Mouse (Mus musculus): Measurements from ENCODE around the gene Barx2. TPM values are rescaled to one million over a fixed set of nuclear protein-coding genes. Genes with fewer than 3 reads are reported as not detected.

Barx2 gene
- polyA plus RNA-seq, 1 experiment, result 0.14 TPM

GRCm38 (mm10) chr9:31850706-31851105 lies 62.6 kb downstream of the Barx2 start:
- no peaks in the 10 kb centered on the region for H3K36me3 ChIP-seq (ENCODE audit: control insufficient read depth, insufficient read depth, low read length)
- TF ChIP-seq POLR2A (IDR thresholded peaks at IDR 0.05; ENCODE audit: control insufficient read depth, low read depth, low read length), result no peak
- TF ChIP-seq CTCF (IDR thresholded peaks at IDR 0.05; ENCODE audit: control insufficient read depth, insufficient read depth, insufficient replicate concordance, low read depth, low read length), result no peak
- no peak overlapping the region for H3K4me3 ChIP-seq (ENCODE audit: control insufficient read depth, low read depth, low read length)
- H3K27ac ChIP-seq (ENCODE audit: control insufficient read depth, insufficient read depth, low read depth, low read length), result no peak overlapping the region
- no peaks in the 10 kb centered on the region for H3K27me3 ChIP-seq (ENCODE audit: control insufficient read depth, insufficient read depth, low read length)
- no peaks in the 10 kb centered on the region for H3K4me1 ChIP-seq (ENCODE audit: control insufficient read depth, insufficient read depth, low read length)

- H3K36me3 ChIP-seq (ENCODE audit: control insufficient read depth, insufficient read depth, low read length), result no peaks in the 10 kb centered on the region
- no peak overlapping the region for H3K27ac ChIP-seq (ENCODE audit: control insufficient read depth, insufficient read depth, low read depth, low read length)
- no peak for TF ChIP-seq CTCF (IDR thresholded peaks at IDR 0.05; ENCODE audit: control insufficient read depth, insufficient read depth, insufficient replicate concordance, low read depth, low read length)
- TF ChIP-seq POLR2A (IDR thresholded peaks at IDR 0.05; ENCODE audit: control insufficient read depth, low read depth, low read length), result no peak
- H3K27me3 ChIP-seq (ENCODE audit: control insufficient read depth, insufficient read depth, low read length), result no peaks in the 10 kb centered on the region
- H3K4me1 ChIP-seq (ENCODE audit: control insufficient read depth, insufficient read depth, low read length), result no peaks in the 10 kb centered on the region
- no peak overlapping the region for H3K4me3 ChIP-seq (ENCODE audit: control insufficient read depth, low read depth, low read length)
Observed at GRCm38 (mm10) chr9:31849387-31849786, 63.9 kb downstream of the Barx2 start.

GRCm38 (mm10) chr9:31844614-31845013 lies 68.6 kb downstream of the Barx2 start:
- TF ChIP-seq POLR2A (IDR thresholded peaks at IDR 0.05; ENCODE audit: control insufficient read depth, low read depth, low read length) (no peak), CTCF (IDR thresholded peaks at IDR 0.05; ENCODE audit: control insufficient read depth, insufficient read depth, insufficient replicate concordance, low read depth, low read length) (no peak)
- no peak overlapping the region for H3K27ac ChIP-seq (ENCODE audit: control insufficient read depth, insufficient read depth, low read depth, low read length)
- no peak overlapping the region for H3K4me3 ChIP-seq (ENCODE audit: control insufficient read depth, low read depth, low read length)
- no peaks in the 10 kb centered on the region for H3K27me3 ChIP-seq (ENCODE audit: control insufficient read depth, insufficient read depth, low read length)
- H3K4me1 ChIP-seq (ENCODE audit: control insufficient read depth, insufficient read depth, low read length), result no peaks in the 10 kb centered on the region
- no peaks in the 10 kb centered on the region for H3K36me3 ChIP-seq (ENCODE audit: control insufficient read depth, insufficient read depth, low read length)

GRCm38 (mm10) chr9:31841108-31841815 lies 72.0 kb downstream of the Barx2 start:
- H3K4me3 ChIP-seq (ENCODE audit: control insufficient read depth, low read depth, low read length), result no peak overlapping the region
- TF ChIP-seq POLR2A (IDR thresholded peaks at IDR 0.05; ENCODE audit: control insufficient read depth, low read depth, low read length), result no peak
- no peak for TF ChIP-seq CTCF (IDR thresholded peaks at IDR 0.05; ENCODE audit: control insufficient read depth, insufficient read depth, insufficient replicate concordance, low read depth, low read length)
- no peaks in the 10 kb centered on the region for H3K36me3 ChIP-seq (ENCODE audit: control insufficient read depth, insufficient read depth, low read length)
- H3K4me1 ChIP-seq (ENCODE audit: control insufficient read depth, insufficient read depth, low read length), result no peaks in the 10 kb centered on the region
- H3K27me3 ChIP-seq (ENCODE audit: control insufficient read depth, insufficient read depth, low read length), result no peaks in the 10 kb centered on the region
- H3K27ac ChIP-seq (ENCODE audit: control insufficient read depth, insufficient read depth, low read depth, low read length), result no peak overlapping the region

- no peak overlapping the region for H3K4me3 ChIP-seq (ENCODE audit: control insufficient read depth, low read depth, low read length)
- no peaks in the 10 kb centered on the region for H3K4me1 ChIP-seq (ENCODE audit: control insufficient read depth, insufficient read depth, low read length)
- H3K27me3 ChIP-seq (ENCODE audit: control insufficient read depth, insufficient read depth, low read length), result no peaks in the 10 kb centered on the region
- no peaks in the 10 kb centered on the region for H3K36me3 ChIP-seq (ENCODE audit: control insufficient read depth, insufficient read depth, low read length)
- TF ChIP-seq CTCF (IDR thresholded peaks at IDR 0.05; ENCODE audit: control insufficient read depth, insufficient read depth, insufficient replicate concordance, low read depth, low read length) (no peak), POLR2A (IDR thresholded peaks at IDR 0.05; ENCODE audit: control insufficient read depth, low read depth, low read length) (no peak)
- no peak overlapping the region for H3K27ac ChIP-seq (ENCODE audit: control insufficient read depth, insufficient read depth, low read depth, low read length)
Observed at GRCm38 (mm10) chr9:31840571-31840970, 72.7 kb downstream of the Barx2 start.

- Histone ChIP-seq H3K4me1 (ENCODE audit: control insufficient read depth, insufficient read depth, low read length) (no peaks in the 10 kb centered on the region), H3K36me3 (ENCODE audit: control insufficient read depth, insufficient read depth, low read length) (no peaks in the 10 kb centered on the region), H3K27me3 (ENCODE audit: control insufficient read depth, insufficient read depth, low read length) (no peaks in the 10 kb centered on the region), H3K4me3 (ENCODE audit: control insufficient read depth, low read depth, low read length) (no peak overlapping the region), H3K27ac (ENCODE audit: control insufficient read depth, insufficient read depth, low read depth, low read length) (no peak overlapping the region)
- TF ChIP-seq CTCF (IDR thresholded peaks at IDR 0.05; ENCODE audit: control insufficient read depth, insufficient read depth, insufficient replicate concordance, low read depth, low read length), result no peak
Observed at GRCm38 (mm10) chr9:31840037-31840436, 73.2 kb downstream of the Barx2 start.

GRCm38 (mm10) chr9:31839106-31840027 lies 73.9 kb downstream of the Barx2 start:
- Histone ChIP-seq H3K27me3 (ENCODE audit: control insufficient read depth, insufficient read depth, low read length) (no peaks in the 10 kb centered on the region), H3K4me3 (ENCODE audit: control insufficient read depth, low read depth, low read length) (no peak overlapping the region), H3K27ac (ENCODE audit: control insufficient read depth, insufficient read depth, low read depth, low read length) (no peak overlapping the region), H3K36me3 (ENCODE audit: control insufficient read depth, insufficient read depth, low read length) (no peaks in the 10 kb centered on the region), H3K4me1 (ENCODE audit: control insufficient read depth, insufficient read depth, low read length) (no peaks in the 10 kb centered on the region)
- no peak for TF ChIP-seq CTCF (IDR thresholded peaks at IDR 0.05; ENCODE audit: control insufficient read depth, insufficient read depth, insufficient replicate concordance, low read depth, low read length)
- no peak for TF ChIP-seq POLR2A (IDR thresholded peaks at IDR 0.05; ENCODE audit: control insufficient read depth, low read depth, low read length)
